Mouse (Mus musculus): ENCODE measurements around the gene 0610030E20Rik. TPM values are rescaled to one million over a fixed set of nuclear protein-coding genes. Genes with fewer than 3 reads are reported as not detected.

The 0610030E20Rik gene
- polyA plus RNA-seq (2012; rRNA removed) = 26.6 and 28.5 TPM in 2 replicates

DNA sequence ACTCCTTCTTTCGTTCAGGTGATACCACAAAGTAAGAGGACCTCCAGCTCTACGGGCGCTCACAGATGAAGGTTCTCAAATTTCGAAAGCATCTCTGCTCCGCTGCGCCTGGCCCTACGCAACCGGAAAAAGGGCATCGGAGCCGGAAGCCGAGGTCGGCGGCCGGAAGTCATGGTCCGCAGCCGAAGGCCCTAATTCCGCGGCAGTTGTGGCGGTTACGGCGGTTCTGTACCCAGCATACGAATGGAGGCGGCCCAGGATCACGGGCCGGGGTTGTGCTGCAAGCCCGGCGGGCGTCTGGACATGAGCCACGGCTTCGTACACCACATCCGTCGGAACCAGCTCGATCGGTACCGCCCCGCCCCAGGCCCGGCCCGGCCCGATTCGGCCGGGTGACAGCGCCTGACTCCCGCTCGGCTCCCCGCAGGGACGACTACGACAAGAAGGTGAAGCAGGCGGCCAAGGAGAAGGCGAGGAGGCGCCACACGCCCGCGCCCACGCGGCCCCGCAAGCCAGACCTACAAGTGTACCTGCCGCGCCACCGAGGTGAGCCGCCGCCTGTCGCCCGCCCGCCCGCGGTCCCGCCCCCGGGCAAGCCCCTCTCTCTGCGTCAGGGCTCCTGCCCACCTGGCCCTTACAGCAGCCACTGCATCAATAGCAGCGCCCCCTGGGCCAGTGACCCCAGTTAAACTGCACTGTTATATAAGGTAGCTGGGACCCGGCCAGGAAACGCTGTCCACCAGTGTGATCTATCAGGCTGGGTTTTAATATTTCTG lies at the start of gene 0610030E20Rik:
TSS of gene 0610030E20Rik (plus strand) at position 152 of the 776 bp plus-strand sequence.

DNA sequence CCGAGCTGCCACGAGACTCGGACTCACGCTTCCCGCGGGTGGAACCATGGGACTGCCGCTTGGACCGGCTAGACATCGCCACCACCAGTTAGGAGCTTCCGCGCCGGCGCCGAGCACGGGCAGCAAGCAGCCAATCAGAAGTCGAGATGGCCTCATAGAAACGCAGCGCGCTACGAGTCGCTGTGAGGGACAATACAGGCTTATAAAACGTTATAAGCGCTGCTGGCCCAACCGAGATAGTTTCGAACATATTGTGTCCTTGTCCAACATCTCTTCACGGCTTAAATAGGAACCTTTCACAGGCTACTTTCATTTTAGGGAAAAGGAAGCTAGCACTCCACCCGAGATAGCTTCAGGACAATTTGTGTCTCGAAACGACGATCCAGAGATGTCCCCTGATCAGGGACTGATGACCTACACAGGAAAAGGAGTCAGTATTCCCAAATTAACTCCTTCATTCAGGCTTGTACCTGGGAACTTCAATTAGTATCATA lies 2.0 kb upstream of the 0610030E20Rik start, which contains the start of gene Usp39:
TSS of gene Usp39 (minus strand) at position 111 of the 494 bp plus-strand sequence.

DNA sequence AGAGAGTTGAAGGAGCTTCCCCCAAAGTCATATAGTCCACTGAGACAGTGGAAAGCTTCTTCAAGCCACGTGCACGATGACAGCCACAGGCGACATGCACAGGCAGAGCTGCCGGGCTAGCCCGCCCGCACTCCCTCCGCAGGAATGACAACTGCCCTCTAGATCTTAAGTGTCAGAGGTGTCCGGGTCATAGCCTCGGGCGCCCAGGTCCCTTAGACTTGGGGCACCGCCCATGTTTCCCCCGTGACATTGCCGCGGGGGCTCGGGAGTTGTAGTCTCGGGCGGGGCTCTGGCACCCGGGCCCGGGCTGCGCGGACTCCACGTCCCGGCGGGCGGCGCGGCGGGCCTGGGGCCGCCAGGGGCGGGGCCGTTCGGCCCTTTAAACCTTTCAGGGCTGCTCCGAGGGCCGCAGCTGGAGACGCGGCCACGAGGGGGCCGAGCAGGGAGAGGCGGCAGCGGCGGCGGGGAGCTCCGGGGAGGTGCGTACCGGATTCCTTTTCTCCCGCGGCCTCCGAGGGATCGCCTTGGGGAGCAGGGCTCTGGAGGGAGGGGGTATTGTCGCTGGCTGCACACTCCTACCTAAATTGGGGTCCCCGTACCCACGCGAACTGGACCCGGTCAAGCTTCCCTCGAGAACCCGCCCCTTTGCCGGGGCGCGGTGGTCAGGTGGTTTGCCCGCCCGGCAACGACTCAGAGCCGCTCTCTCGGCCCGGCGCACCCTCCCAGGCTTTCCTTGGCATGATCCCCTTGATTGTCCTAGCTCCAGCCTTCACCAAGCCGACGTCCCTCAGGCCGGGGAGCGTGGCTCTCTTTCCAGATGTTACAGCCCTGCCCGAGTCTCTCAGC lies 8.2 kb downstream of the 0610030E20Rik start, which contains the start of gene Tmem150a:
TSS of gene Tmem150a (plus strand) at position 382 of the 846 bp plus-strand sequence.

DNA sequence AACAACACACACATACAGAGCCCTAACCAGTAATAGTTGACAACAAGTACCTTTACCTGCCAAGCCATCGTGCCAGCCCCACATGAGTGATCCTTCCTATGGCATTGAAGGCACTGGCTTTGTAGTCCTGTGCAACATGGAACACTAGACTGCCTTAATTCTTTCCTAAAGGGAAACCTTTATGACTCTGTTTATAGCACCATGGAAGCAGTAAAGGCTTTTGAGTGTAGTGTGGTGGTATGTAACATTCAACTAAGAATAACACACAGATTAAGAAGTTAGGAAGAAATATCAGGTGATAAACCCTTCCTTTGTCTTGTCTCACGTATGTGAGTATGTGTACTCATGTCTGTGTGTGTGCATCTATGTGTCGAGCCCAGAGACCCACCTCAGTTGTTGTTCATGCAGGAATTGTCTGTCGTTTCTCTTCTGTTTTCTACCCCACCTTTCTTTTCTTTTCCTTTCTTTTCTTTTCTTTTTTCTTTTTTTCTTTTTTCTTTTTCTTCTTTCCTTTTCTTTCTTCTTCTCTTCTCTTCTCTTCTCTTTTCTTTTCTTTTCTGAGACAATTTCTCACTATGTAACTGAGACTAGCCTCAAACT lies 19.8 kb downstream of the 0610030E20Rik start, which contains the start of gene Rnf181:
TSS of gene Rnf181 (minus strand) at position 113 of the 600 bp plus-strand sequence.

DNA sequence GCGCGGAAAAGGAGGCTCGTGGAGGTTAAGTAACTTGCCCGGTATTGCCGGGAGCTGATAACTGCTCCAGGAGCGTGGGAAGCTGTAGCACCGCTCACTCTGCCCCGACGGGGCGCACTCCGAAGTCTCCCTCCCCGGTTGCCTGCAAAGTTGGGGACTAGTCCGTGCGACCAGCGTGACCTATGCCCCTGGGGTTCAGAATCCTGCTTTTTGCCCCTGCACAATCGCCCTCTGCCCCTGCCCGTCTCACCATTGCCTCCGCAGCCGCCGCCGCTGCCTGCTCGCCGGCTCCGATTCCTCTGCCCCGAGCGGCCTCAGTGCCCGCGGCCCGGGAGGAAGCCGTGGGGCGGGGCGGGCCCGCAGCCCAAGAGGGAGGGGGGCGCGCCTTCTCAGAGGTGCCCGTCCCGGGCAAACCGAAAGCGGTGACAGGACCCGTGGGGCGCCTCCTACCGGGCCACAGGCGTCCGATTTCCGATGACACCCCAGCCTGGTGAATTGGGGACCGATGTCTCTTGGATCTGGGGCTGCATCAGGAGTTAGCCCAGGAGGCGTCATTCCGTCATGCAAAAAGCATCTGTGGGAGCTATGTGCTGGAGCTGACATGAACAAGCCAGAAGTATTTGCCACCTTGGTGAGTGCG lies 33.1 kb downstream of the 0610030E20Rik start, which contains the start of gene Vamp5:
TSS of gene Vamp5 (minus strand) at position 338 of the 640 bp plus-strand sequence.

DNA sequence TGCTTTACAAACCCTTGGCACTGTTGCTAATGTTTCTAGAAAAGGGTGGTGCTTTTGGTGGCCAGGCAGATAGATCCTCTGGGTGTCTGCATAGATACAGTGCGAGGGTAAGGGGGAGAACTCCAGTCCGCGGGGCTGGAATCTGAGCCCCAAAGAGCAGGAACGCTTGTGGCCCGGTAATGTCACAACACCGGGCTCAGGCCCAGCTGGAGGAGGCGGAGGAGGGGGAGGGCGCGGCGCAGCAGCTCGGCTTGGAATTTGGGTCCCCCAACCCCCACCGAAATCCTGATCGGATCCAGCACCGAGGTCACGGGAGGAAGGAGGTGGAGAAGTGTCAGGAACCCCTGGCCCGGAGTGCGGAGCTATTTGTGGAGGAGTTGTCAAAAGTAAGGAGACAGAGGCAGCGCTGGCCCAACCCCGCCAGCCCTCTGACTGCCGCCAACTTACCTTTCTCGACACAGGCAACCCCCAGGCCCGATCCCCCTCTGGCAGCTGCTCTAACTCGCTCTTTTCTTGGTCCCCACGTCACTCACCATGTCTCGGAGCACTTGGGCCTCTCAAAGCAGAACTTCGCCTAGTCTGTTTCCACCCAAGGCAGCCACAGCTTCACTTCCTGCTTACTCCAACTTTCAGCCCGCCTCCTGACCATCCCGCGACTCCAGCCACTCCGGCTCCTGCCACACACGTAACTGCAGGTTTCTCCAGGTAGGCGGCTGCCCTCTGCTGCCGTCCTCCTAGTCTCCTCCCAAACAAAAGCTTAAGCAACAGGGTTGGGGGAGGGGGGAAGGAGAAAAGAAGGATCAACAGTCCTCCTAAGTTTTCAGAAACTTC lies 43.0 kb downstream of the 0610030E20Rik start, which contains the start of gene Vamp8:
TSS of gene Vamp8 (minus strand) at position 763 of the 831 bp plus-strand sequence.

Other genes with a start within 250 kb of the 0610030E20Rik start
- gene St3gal5, start 249.7 kb upstream of the 0610030E20Rik start, polyA plus RNA-seq (2012; rRNA removed) = 28.6 and 32.2 TPM in 2 replicates
- gene Atoh8, start 111.7 kb upstream of the 0610030E20Rik start, polyA plus RNA-seq (2012; rRNA removed) = 2.8 and 5.9 TPM in 2 replicates
- gene Sftpb, start 42.7 kb upstream of the 0610030E20Rik start, polyA plus RNA-seq (2012; rRNA removed) = 0.04 and 0.10 TPM in 2 replicates
- gene Usp39, start 2.1 kb upstream of the 0610030E20Rik start, polyA plus RNA-seq (2012; rRNA removed) = 42.2 and 47.0 TPM in 2 replicates
- gene Tmem150a, start 8.1 kb downstream of the 0610030E20Rik start, polyA plus RNA-seq (2012; rRNA removed) = 35.5 and 40.2 TPM in 2 replicates
- 83.0 and 83.4 TPM in 2 replicates for gene Rnf181, start 19.6 kb downstream of the 0610030E20Rik start, polyA plus RNA-seq (2012; rRNA removed)
- 14.8 and 17.8 TPM in 2 replicates for gene Vamp5, start 33.2 kb downstream of the 0610030E20Rik start, polyA plus RNA-seq (2012; rRNA removed)
- gene Vamp8, start 43.4 kb downstream of the 0610030E20Rik start, polyA plus RNA-seq (2012; rRNA removed) = 26.1 and 45.9 TPM in 2 replicates
- 20.4 and 24.2 TPM in 2 replicates for gene Ggcx, start 67.0 kb downstream of the 0610030E20Rik start, polyA plus RNA-seq (2012; rRNA removed)
- gene Mat2a, start 92.2 kb downstream of the 0610030E20Rik start, polyA plus RNA-seq (2012; rRNA removed) = 327 and 350 TPM in 2 replicates
- gene Sh2d6, start 174.4 kb downstream of the 0610030E20Rik start, polyA plus RNA-seq (2012; rRNA removed) = 1.2 and 1.3 TPM in 2 replicates
- 5.3 and 10.0 TPM in 2 replicates for gene Capg, start 197.1 kb downstream of the 0610030E20Rik start, polyA plus RNA-seq (2012; rRNA removed)

All from central nervous system, embryonic 14 days (tissue).